Mouse (Mus musculus) myocyte (in vitro differentiated cells): ENCODE data around the gene Zfp598. TPM values are rescaled to one million over a fixed set of nuclear protein-coding genes. Genes with fewer than 3 reads are reported as not detected.

Experiments used
- H3K27me3 ChIP-seq: one replicate; pipeline ENCODE4 v1.6.1; 2011; ENCODE audit not compliant: control insufficient read depth, insufficient read depth, insufficient read length
- H3K36me3 ChIP-seq: one replicate; pipeline ENCODE4 v1.6.1; 2011; ENCODE audit not compliant: control insufficient read depth, insufficient read depth
- H3K4me2 ChIP-seq: one replicate; pipeline ENCODE4 v1.6.1; 2011; ENCODE audit warnings: low read depth, control low read depth
- H3K4me3 ChIP-seq: one replicate; pipeline ENCODE4 v1.5.1; 2011; ENCODE audit warnings: mild to moderate bottlenecking, control low read depth, moderate library complexity
- H3K79me2 ChIP-seq: one replicate; pipeline ENCODE4 v1.6.1; 2011; ENCODE audit not compliant: control insufficient read depth, insufficient read depth
- H3ac ChIP-seq: one replicate; pipeline ENCODE4 v1.6.1; 2011; ENCODE audit not compliant: control insufficient read depth, insufficient read length
- CEBPB ChIP-seq: IDR thresholded peaks from 2 replicates; pipeline ENCODE4 v1.6.1; 2011; ENCODE audit warnings: mild to moderate bottlenecking, moderate library complexity; ENCODE audit not compliant: poor library complexity, insufficient read depth, severe bottlenecking
- E2F4 ChIP-seq: IDR thresholded peaks from one replicate; pipeline ENCODE4 v1.6.1; 2011; ENCODE audit warnings: mild to moderate bottlenecking, control low read depth, moderate library complexity; ENCODE audit not compliant: insufficient read depth
- MAX ChIP-seq: IDR thresholded peaks from one replicate; pipeline ENCODE4 v1.6.1; 2011; ENCODE audit warnings: low read depth, mild to moderate bottlenecking, control low read depth
- MYOD1 ChIP-seq, 3 experiments: IDR thresholded peaks; one replicate each; pipeline ENCODE4 v1.6.1; 2011; ENCODE audit warnings: control low read depth in 2 of 3, low read depth in 2 of 3, mild to moderate bottlenecking in 2 of 3, moderate library complexity in 1 of 3; ENCODE audit not compliant: insufficient read length in 2 of 3, control insufficient read depth in 1 of 3
- MYOG ChIP-seq, 3 experiments: IDR thresholded peaks; one replicate each; pipeline ENCODE4 v1.6.1; 2011; ENCODE audit warnings: control low read depth in 2 of 3, low read depth in 2 of 3, mild to moderate bottlenecking in 2 of 3; ENCODE audit not compliant: insufficient read length in 2 of 3, control insufficient read depth in 1 of 3, insufficient read depth in 1 of 3
- POLR2A ChIP-seq: IDR thresholded peaks from one replicate; pipeline ENCODE4 v1.6.1; 2011; ENCODE audit warnings: low read depth, mild to moderate bottlenecking, control low read depth, moderate library complexity; ENCODE audit not compliant: insufficient read length
- POLR2AphosphoS2 ChIP-seq: IDR thresholded peaks from one replicate; pipeline ENCODE4 v1.6.1; 2011; ENCODE audit warnings: low read depth, control low read depth; ENCODE audit not compliant: insufficient read length
- REST ChIP-seq: IDR thresholded peaks from one replicate; pipeline ENCODE4 v1.6.1; 2011; ENCODE audit warnings: mild to moderate bottlenecking, control low read depth, moderate library complexity; ENCODE audit not compliant: insufficient read depth, insufficient read length
- SRF ChIP-seq: IDR thresholded peaks from one replicate; pipeline ENCODE4 v1.6.1; 2011; ENCODE audit warnings: low read depth; ENCODE audit not compliant: control insufficient read depth, insufficient read length
- TCF12 ChIP-seq: IDR thresholded peaks from one replicate; pipeline ENCODE4 v1.6.1; 2011; ENCODE audit warnings: mild to moderate bottlenecking, control low read depth; ENCODE audit not compliant: poor library complexity, insufficient read depth, severe bottlenecking
- TCF3 ChIP-seq: IDR thresholded peaks from one replicate; pipeline ENCODE4 v1.6.1; 2011; ENCODE audit warnings: low read depth, control low read depth; ENCODE audit not compliant: insufficient read length
- USF1 ChIP-seq: IDR thresholded peaks from one replicate; pipeline ENCODE4 v1.6.1; 2011; ENCODE audit warnings: low read depth, mild to moderate bottlenecking, control low read depth, moderate library complexity
- polyA plus RNA-seq: library from polyadenylated mRNA; unstranded; fragments of >200 nt; fragmentation: generic; extraction: Trizol; gene quantifications from one replicate; pipeline ENCODE4 v1.2.1, GENCODE M21; 2012; ENCODE audit warnings: missing spikeins

The Zfp598 gene
- polyA plus RNA-seq, 1 experiment, result 49.7 TPM

GRCm38 (mm10) chr17:24723122-24723880, 53.8 kb downstream of the Zfp598 start:
- H3K36me3 ChIP-seq, result peaks cover 11% of the 10 kb centered on the region
- H3K4me2 ChIP-seq, result peak overlapping the region; percentile 95
- no peaks in the 10 kb centered on the region for H3K27me3 ChIP-seq
- peak overlapping the region; percentile 77 for H3K4me3 ChIP-seq
- TF ChIP-seq MAX (no peak), REST (no peak), TCF3 (no peak), CEBPB (no peak), E2F4 (no peak), USF1 (no peak), POLR2A (no peak)
- H3K79me2 ChIP-seq, result peaks cover 40% of the 10 kb centered on the region
- H3ac ChIP-seq, result peak overlapping the region; percentile 21

DNA sequence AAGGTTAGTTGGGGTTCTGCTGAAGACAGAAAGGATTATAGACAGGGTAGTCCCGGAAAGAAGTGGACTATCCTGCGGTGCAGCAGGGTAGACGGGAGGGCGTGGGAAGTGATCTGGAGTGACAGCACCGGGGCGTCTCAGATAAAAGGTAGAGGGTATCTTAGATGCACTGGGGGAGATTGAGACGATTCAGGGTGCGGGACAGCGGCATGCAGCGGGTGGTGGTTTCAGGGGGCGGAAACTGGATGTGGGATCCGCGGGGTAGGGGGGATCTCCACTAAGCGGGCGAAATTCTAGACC, 54.3 kb downstream of the Zfp598 start:
- peak overlapping the region; percentile 95 for H3K4me2 ChIP-seq
- peaks cover 11% of the 10 kb centered on the region for H3K36me3 ChIP-seq
- peaks cover 35% of the 10 kb centered on the region for H3K79me2 ChIP-seq
- no peaks in the 10 kb centered on the region for H3K27me3 ChIP-seq
- H3ac ChIP-seq, result peak overlapping the region; percentile 21
- peak overlapping the region; percentile 77 for H3K4me3 ChIP-seq
- TF ChIP-seq MYOG (IDR thresholded peaks at IDR 0.05; ENCODE audit: control insufficient read depth in 1 of 3, insufficient read depth in 1 of 3, insufficient read length in 2 of 3, low read depth in 2 of 3), result no peak
- TF ChIP-seq CEBPB, result no peak
- no peak for TF ChIP-seq TCF3
- TF ChIP-seq E2F4, result no peak
- no peak for TF ChIP-seq POLR2A
- TF ChIP-seq SRF, result no peak
- no peak for TF ChIP-seq TCF12
- no peak for TF ChIP-seq MYOD1 (IDR thresholded peaks at IDR 0.05; ENCODE audit: control insufficient read depth in 1 of 3, insufficient read length in 2 of 3, low read depth in 2 of 3)
- TF ChIP-seq USF1, result no peak
- no peak for TF ChIP-seq POLR2AphosphoS2
- no peak for TF ChIP-seq MAX
- TF ChIP-seq REST, result no peak

- peaks cover 11% of the 10 kb centered on the region for H3K36me3 ChIP-seq
- H3K79me2 ChIP-seq, result peaks cover 32% of the 10 kb centered on the region
- H3K27me3 ChIP-seq, result no peaks in the 10 kb centered on the region
- peak within 1 kb of the TSS; percentile 95 for H3K4me2 ChIP-seq
- peak within 1 kb of the TSS; percentile 21 for H3ac ChIP-seq
- TF ChIP-seq E2F4 (no peak), POLR2A (peak; percentile 94), REST (no peak), SRF (peak; percentile 46), MYOD1 (IDR thresholded peaks at IDR 0.05; ENCODE audit: control insufficient read depth in 1 of 3, insufficient read length in 2 of 3, low read depth in 2 of 3) (peak in 2 of 3 experiments; percentile 40 to 64), POLR2AphosphoS2 (peak; percentile 95), MYOG (IDR thresholded peaks at IDR 0.05; ENCODE audit: control insufficient read depth in 1 of 3, insufficient read depth in 1 of 3, insufficient read length in 2 of 3, low read depth in 2 of 3) (peak in 2 of 3 experiments; percentile 28 to 49), TCF12 (no peak)
- peak within 1 kb of the TSS; percentile 77 for H3K4me3 ChIP-seq
Measured at GRCm38 (mm10) chr17:24724184-24724583, 54.7 kb downstream of the Zfp598 start, which contains the start of gene Ndufb10. Gene Ndufb10, minus strand, starts transcription at chr17:24724478.

DNA sequence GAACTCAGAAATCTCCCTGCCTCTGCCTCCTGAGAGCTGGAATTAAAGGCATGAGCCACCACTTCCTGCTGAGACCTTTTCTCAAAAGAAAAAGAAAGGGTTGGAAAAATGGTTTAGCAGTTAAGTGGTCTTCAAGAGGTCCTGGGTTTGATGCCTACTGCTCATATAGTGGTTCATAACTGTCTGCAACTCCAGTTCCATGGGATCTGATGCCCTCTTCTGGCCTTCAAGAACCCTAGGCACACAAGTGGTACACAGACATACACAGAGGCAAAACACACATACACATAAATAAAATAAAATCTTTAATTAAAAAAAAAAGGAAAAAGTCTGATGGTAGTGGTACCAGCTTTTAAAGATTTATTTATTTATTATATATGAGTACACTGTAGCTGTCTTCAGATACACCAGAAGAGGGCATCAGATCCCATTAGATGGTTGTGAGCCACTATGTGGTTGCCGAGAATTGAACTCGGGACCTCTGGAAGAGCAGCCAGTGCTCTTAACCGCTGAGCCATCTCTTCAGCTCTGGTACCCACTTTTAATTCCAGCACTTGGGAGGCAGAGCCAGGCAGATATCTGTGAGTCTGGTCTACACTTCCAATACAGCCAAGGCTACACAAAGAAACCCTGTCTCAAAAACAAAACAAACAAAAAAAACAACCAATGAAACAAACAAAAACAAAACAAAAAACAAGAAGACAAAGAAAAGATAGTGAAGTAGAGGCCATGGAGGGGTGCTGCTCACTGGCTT, 56.3 kb downstream of the Zfp598 start:
- no peak overlapping the region for H3ac ChIP-seq
- peaks cover 28% of the 10 kb centered on the region for H3K79me2 ChIP-seq
- peaks cover 11% of the 10 kb centered on the region for H3K36me3 ChIP-seq
- no peak overlapping the region for H3K4me2 ChIP-seq
- H3K27me3 ChIP-seq, result no peaks in the 10 kb centered on the region
- TF ChIP-seq MYOG (IDR thresholded peaks at IDR 0.05; ENCODE audit: control insufficient read depth in 1 of 3, insufficient read depth in 1 of 3, insufficient read length in 2 of 3, low read depth in 2 of 3) (no peak), CEBPB (no peak), E2F4 (no peak), REST (no peak), SRF (no peak), TCF12 (no peak), POLR2A (no peak), POLR2AphosphoS2 (no peak), TCF3 (no peak), MAX (no peak), MYOD1 (IDR thresholded peaks at IDR 0.05; ENCODE audit: control insufficient read depth in 1 of 3, insufficient read length in 2 of 3, low read depth in 2 of 3) (no peak), USF1 (no peak)
- H3K4me3 ChIP-seq, result no peak overlapping the region

GRCm38 (mm10) chr17:24727618-24728017, 58.1 kb downstream of the Zfp598 start, which contains the start of gene Rpl3l:
Gene Rpl3l, plus strand, starts transcription at chr17:24727820.
- Histone ChIP-seq H3K79me2 (peaks cover 12% of the 10 kb centered on the region), H3K36me3 (peaks cover under 1% of the 10 kb centered on the region), H3K27me3 (no peaks in the 10 kb centered on the region), H3ac (no peak within 1 kb of the TSS), H3K4me2 (no peak within 1 kb of the TSS), H3K4me3 (no peak within 1 kb of the TSS)
- no peak for TF ChIP-seq POLR2AphosphoS2
- no peak for TF ChIP-seq MAX
- TF ChIP-seq SRF, result no peak
- no peak for TF ChIP-seq CEBPB
- no peak for TF ChIP-seq MYOG (IDR thresholded peaks at IDR 0.05; ENCODE audit: control insufficient read depth in 1 of 3, insufficient read depth in 1 of 3, insufficient read length in 2 of 3, low read depth in 2 of 3)
- TF ChIP-seq MYOD1 (IDR thresholded peaks at IDR 0.05; ENCODE audit: control insufficient read depth in 1 of 3, insufficient read length in 2 of 3, low read depth in 2 of 3), result no peak
- TF ChIP-seq E2F4, result no peak
- no peak for TF ChIP-seq POLR2A
- no peak for TF ChIP-seq USF1
- no peak for TF ChIP-seq REST
- no peak for TF ChIP-seq TCF12
- no peak for TF ChIP-seq TCF3
